Mouse (Mus musculus) WW6 (cell line): Measurements from ENCODE around the gene Abca3.
"Not testable (repeated sequence)": the region's sequence is repeated elsewhere in the genome, so short reads cannot be mapped to it uniquely, and the experiment has no call there.

Source experiments
- DNase-seq: peaks from one replicate; pipeline ENCODE4 v3.0.0-alpha.2; 2013; ENCODE audit warnings: low read depth, low spot score

Abca3 gene

DNA sequence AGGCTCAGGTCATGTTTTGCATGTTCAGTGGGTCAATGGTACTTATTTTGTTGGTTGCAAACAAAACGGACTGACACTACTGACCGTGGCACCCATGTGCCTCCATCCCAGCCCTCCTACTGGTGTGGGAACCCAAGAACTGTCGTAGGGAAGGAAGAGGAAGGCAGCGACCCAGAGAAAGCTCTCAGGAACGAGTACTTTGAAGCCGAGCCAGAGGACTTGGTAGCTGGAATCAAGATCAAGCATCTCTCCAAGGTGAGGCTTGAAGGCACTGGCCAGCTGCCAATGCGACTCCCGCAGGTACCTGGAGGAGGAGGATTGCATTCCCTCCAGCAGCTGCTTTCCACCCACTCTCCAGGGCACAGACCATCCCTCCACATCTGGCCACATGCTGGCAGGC is 32.0 kb downstream of the Abca3 start:
- DNase-seq = no peak

DNA sequence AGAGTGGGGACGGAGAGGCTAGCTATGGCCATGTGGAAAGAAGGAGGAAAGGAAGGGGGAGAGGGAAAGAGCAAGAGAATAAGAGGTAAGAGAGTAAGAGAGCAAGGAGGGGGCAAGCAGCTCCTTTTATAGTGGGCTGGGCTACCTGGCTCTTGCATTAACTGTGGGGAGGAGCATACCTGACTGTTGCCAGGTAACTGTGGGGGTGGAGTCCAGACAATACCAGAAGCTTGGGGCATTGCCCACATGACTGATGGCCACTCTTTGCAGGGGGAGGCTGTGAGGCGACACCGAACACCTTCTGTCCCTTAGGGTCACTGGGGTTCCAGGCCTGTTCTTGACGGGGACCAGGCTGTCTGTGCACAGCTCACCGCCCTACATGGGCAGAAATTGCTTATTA is 37.0 kb downstream of the Abca3 start:
- no peak for DNase-seq

DNA sequence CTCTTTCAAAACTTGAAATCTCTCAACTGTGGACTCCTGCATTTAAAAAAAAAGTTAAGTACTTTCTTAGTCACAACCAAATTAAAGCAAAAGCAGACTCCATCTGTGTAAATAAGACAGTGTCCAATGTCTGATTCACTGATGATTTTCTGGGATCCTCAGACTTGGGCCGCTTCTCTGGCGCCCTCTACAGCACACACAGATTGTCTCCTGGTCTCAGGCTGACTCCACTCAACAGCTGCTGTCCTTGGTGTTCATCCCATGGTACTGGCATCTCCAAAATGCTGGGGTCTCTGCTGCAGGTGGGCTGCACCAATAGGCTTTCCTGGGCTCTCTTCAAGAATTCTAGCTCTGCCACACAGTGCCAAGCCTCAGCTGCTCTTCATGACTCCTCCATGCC is 38.1 kb downstream of the Abca3 start:
- peak; percentile 24 for DNase-seq

- peak; percentile 18 for DNase-seq
Measured at GRCm38 (mm10) chr17:24391149-24391548, 39.4 kb downstream of the Abca3 start.

- no peak for DNase-seq
Measured at GRCm38 (mm10) chr17:24393527-24393926, 41.8 kb downstream of the Abca3 start.

DNA sequence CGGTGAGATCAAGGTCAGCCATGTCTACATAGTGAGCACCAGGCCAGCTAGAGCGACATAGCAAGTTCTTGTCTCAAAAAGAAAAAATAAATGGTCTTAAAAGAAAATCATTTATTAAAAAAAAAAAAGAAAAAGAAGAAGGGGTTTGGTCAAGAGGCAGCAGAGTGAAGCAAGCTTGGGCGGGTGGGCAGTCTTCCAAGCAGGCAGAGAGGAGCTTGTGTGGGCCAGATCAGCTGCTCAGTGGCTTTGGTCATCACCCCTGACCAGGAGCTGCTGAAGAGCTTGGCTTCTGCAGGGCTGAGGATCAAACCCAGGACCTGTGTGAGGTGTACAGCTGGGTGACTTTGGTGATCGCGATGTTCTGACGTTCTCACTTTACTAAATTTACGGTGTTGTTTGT is 42.7 kb downstream of the Abca3 start:
- DNase-seq = no peak

DNA sequence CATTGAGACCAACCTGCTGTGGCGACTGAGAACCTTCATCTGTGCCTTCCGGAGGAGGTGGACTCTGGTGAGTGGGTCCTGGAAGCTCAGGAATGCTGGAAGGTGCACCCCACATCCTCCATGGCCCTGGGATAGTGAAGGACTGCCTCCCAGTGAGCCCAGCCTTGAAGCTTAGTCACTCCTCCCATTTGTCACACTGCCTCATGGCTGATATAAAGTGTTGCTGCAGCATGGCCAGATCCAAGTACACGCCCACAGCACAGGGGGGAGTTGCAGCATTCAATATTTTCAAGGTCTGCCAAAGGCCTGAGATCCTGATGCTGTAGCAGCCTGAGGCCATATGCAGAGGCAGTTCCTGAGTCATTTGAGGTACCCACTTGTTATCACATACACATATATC is 50.6 kb downstream of the Abca3 start:
- no peak for DNase-seq

DNA sequence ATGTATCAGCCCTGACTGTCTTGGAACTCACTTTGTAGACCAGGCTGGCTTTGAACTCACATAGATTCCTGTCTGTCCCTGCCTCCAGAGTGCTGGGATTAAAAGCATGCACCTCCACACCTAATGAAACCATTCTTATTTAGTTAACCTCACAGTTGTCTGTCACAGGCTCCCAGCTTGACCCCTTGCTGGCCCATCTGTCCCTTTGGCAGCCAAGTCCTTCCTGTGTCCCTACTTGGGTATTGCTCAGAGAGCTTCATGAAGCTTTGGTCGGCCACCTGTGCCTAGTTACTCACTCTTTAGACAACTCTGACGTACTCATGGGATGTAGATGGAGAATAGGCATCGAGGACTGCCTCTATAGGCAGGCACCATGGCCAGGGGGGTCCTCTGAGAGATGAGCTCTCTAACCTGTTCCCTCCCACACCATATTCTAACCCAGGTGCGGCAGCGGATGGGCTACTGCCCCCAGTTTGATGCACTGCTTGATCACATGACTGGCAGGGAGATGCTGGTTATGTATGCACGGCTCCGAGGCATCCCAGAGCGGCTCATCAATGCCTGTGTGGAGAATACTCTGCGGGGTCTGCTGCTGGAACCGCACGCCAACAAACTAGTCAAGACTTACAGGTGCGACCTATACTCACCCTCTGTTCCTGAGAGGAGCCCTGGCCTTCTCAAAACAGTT is 55.5 kb downstream of the Abca3 start:
- no peak for DNase-seq

DNA sequence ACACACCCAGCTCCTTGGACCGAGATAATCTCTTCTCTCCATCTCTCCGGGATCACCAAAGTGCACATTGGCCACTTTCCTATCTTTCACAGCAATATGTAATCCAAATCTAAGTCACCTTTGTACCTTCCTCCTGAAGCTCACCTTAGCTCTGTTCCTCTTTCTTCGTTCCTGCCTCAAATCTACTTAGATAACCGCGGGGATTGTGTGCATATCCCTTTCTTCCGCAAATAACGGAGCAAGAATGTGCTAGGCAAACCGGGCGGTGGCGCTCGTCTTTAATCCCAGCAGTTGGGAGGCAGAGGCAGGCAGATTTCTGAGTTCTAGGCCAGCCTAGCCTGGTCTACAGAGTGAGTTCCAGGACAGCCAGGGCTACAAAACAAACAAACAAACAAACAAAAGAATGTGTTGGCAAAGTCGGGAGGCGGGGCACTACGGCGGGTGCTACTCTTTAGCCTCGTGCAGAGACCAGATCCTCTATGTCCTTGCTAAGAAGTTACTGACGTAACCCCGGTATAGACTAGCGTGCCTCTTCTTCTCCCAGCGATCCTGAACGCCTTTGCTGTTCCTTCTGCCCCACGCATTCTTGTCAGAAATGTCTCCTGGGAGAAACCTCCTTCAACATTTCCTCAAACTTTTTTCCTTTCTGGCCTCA is 61.9 kb downstream of the Abca3 start:
- DNase-seq = no peak

GRCm38 (mm10) chr17:24414230-24414976 is 62.7 kb downstream of the Abca3 start, which contains the start of gene Rnps1:
Gene Rnps1, plus strand, starts transcription at chr17:24414565.
- peak; percentile 96 for DNase-seq

GRCm38 (mm10) chr17:24415011-24415410 is 63.3 kb downstream of the Abca3 start:
- DNase-seq = no peak

GRCm38 (mm10) chr17:24416051-24416652 is 64.4 kb downstream of the Abca3 start:
- DNase-seq = no peak

- no peak for DNase-seq
Measured at GRCm38 (mm10) chr17:24423114-24423513, 71.4 kb downstream of the Abca3 start.

DNA sequence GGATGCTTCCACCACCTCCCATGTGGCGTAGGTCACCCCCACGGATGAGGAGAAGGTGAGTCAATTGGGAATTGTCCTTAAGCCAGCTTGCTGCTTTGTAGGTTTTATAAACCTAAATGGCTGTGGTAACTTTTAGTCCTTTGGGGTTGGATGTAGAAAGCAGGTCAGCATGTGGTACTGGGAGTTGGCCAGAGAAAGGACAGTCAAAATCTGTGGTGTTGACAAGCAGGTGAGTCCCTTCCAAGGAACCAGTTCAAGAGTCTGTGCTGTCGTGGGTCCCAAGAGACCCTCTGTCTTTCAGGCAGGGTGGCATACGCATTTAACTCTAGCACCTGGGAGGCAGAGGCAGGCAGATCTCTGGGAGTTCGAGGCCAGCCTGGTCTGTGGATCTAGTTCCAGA is 72.7 kb downstream of the Abca3 start:
- DNase-seq = no peak

GRCm38 (mm10) chr17:24425326-24425725 is 73.6 kb downstream of the Abca3 start:
- DNase-seq = not testable (repeated sequence)

- no peak for DNase-seq
Measured at GRCm38 (mm10) chr17:24425905-24426304, 74.2 kb downstream of the Abca3 start.

GRCm38 (mm10) chr17:24426471-24427169 is 74.9 kb downstream of the Abca3 start, which contains the start of gene Eci1:
Gene Eci1, plus strand, starts transcription at chr17:24426641.
- peak; percentile 71 for DNase-seq

GRCm38 (mm10) chr17:24427170-24427557 is 75.4 kb downstream of the Abca3 start:
- DNase-seq = no peak

- DNase-seq = no peak
Measured at GRCm38 (mm10) chr17:24429201-24429983, 77.6 kb downstream of the Abca3 start.

GRCm38 (mm10) chr17:24437016-24437415 is 85.3 kb downstream of the Abca3 start:
- no peak for DNase-seq

- no peak for DNase-seq
Measured at GRCm38 (mm10) chr17:24440377-24440776, 88.6 kb downstream of the Abca3 start.
